Mouse (Mus musculus): ENCODE results near the gene Mum1. TPM values are rescaled to one million over a fixed set of nuclear protein-coding genes. Genes with fewer than 3 reads are reported as not detected.

The Mum1 gene
- total and polyA plus RNA-seq, 2 experiments: 7.1 to 10.1 TPM

DNA sequence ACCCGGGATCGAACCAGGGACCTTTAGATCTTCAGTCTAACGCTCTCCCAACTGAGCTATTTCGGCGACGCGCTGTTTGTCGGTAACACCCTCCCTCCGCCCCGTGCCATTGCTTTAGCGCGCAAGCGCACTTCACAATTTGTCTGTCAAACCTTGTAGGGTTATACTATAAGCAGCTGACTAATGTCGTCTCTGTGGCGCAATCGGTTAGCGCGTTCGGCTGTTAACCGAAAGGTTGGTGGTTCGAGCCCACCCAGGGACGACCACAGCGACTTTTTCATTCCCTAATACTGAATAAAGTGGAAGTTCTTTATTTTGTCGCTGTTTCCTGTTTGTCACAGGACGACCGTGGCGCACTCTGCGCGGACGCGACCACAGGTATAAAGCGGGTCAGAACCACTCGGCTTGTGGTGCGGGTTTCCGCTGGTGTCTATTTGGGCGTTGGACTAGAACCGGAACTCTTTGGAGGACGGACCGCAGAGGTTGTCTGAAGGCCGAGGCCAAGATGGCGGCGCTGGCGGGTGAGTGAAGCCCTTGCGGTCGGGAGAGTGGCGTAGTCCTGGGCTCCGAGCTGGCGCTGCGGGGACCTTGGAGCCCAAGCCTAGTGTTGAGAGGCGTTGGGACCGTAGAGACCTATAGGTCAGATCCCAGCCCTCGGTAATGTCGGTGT is 22.9 kb downstream of the Mum1 start, which contains the start of gene Ndufs7:
TSS of gene Ndufs7 (plus strand) at position 151 of the 670 bp plus-strand sequence.
- peaks cover 24% of the 10 kb centered on the region for H3K4me1 ChIP-seq (ENCODE audit: control insufficient read depth, insufficient read depth, low read length)
- peak within 1 kb of the TSS; percentile 95 for H3K27ac ChIP-seq (replicated peaks; ENCODE audit: insufficient read depth, low read depth, low read length)
- no peaks in the 10 kb centered on the region for H3K27me3 ChIP-seq (ENCODE audit: control insufficient read depth, insufficient read depth, low read length)
- peaks cover 16% of the 10 kb centered on the region; the same call in 1 of the 2 replicates for H3K79me2 ChIP-seq (ENCODE audit: control insufficient read depth, insufficient read depth, low read length)
- H3K4me3 ChIP-seq (ENCODE audit: insufficient read depth, low read depth, low read length): peak within 1 kb of the TSS; percentile 89
- peak; percentile 89 for DNase-seq (ENCODE audit: extremely low read depth, low read depth, low spot score)
- WGBS: under 1% methylated on average over 53 of the region's 53 CpGs
- H3K9ac ChIP-seq (ENCODE audit: low read depth, low read length): peak within 1 kb of the TSS; percentile 94
- TF ChIP-seq POLR2A (IDR thresholded peaks at IDR 0.05; ENCODE audit: extremely low read depth, insufficient read depth, low read length): peak; percentile 93
- TF ChIP-seq CTCF (IDR thresholded peaks at IDR 0.05; ENCODE audit: low read depth, low read length): no peak
- no peaks in the 10 kb centered on the region; the same call in 1 of the 2 replicates for H3K36me3 ChIP-seq (ENCODE audit: control insufficient read depth, insufficient read depth, low read length)

DNA sequence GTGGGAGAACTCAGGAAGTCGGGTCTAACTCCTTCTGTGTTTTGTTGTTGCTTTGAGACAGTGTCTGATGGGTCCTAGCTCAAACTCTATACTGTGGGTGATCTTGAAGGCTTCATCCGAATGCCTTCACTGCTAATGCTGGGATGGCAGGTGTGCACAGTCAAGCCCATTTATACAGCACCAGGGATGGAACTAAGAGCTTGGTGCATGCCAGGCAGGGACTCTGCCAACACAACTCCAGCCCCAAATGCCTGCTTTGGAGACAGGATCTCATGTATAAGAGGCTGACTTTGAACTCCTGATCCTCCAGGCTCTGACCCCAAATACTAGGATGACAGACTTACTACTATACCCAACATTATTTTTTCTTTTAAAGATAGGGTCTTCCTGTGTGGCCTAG is 23.8 kb downstream of the Mum1 start:
- peaks cover 16% of the 10 kb centered on the region; the same call in 1 of the 2 replicates for H3K79me2 ChIP-seq (ENCODE audit: control insufficient read depth, insufficient read depth, low read length)
- H3K27ac ChIP-seq (replicated peaks; ENCODE audit: insufficient read depth, low read depth, low read length): peak overlapping the region; percentile 95
- DNase-seq (ENCODE audit: extremely low read depth, low read depth, low spot score): no peak
- H3K36me3 ChIP-seq (ENCODE audit: control insufficient read depth, insufficient read depth, low read length): no peaks in the 10 kb centered on the region; the same call in 1 of the 2 replicates
- peaks cover 33% of the 10 kb centered on the region for H3K4me1 ChIP-seq (ENCODE audit: control insufficient read depth, insufficient read depth, low read length)
- H3K4me3 ChIP-seq (ENCODE audit: insufficient read depth, low read depth, low read length): peak overlapping the region; percentile 89
- H3K9ac ChIP-seq (ENCODE audit: low read depth, low read length): peak overlapping the region; percentile 94
- no peaks in the 10 kb centered on the region for H3K27me3 ChIP-seq (ENCODE audit: control insufficient read depth, insufficient read depth, low read length)
- TF ChIP-seq CTCF (IDR thresholded peaks at IDR 0.05; ENCODE audit: low read depth, low read length) (no peak), POLR2A (IDR thresholded peaks at IDR 0.05; ENCODE audit: extremely low read depth, insufficient read depth, low read length) (no peak)
- WGBS: 24% methylated on average over 2 of the region's 2 CpGs

DNA sequence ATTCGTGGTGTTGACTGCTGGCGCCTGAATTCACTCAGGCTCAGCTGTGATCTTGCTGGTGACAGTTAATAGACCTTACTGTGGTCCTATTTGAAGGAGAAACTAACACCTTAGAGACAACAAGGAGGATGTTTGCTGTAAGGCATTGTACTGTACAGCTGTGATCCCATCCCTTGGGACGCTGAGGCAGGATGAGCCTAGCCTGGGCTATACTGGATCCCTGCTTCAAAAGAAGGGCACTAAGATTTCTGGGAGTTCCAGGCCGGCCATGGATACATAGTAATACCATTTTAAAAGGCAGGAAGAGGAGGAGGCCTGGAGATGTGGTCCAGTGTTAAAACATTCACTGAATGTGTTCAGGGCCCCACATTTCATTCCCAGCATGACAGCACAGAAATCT is 24.3 kb downstream of the Mum1 start:
- Histone ChIP-seq H3K9ac (ENCODE audit: low read depth, low read length) (peak overlapping the region; percentile 43), H3K36me3 (ENCODE audit: control insufficient read depth, insufficient read depth, low read length) (no peaks in the 10 kb centered on the region; the same call in 1 of the 2 replicates), H3K4me3 (ENCODE audit: insufficient read depth, low read depth, low read length) (no peak overlapping the region), H3K4me1 (ENCODE audit: control insufficient read depth, insufficient read depth, low read length) (peaks cover 35% of the 10 kb centered on the region), H3K79me2 (ENCODE audit: control insufficient read depth, insufficient read depth, low read length) (peaks cover 16% of the 10 kb centered on the region; the same call in 1 of the 2 replicates), H3K27ac (replicated peaks; ENCODE audit: insufficient read depth, low read depth, low read length) (peak overlapping the region; percentile 52), H3K27me3 (ENCODE audit: control insufficient read depth, insufficient read depth, low read length) (no peaks in the 10 kb centered on the region)
- WGBS: 75% methylated on average over 4 of the region's 4 CpGs
- TF ChIP-seq POLR2A (IDR thresholded peaks at IDR 0.05; ENCODE audit: extremely low read depth, insufficient read depth, low read length) (no peak), CTCF (IDR thresholded peaks at IDR 0.05; ENCODE audit: low read depth, low read length) (no peak)
- DNase-seq (ENCODE audit: extremely low read depth, low read depth, low spot score): no peak

DNA sequence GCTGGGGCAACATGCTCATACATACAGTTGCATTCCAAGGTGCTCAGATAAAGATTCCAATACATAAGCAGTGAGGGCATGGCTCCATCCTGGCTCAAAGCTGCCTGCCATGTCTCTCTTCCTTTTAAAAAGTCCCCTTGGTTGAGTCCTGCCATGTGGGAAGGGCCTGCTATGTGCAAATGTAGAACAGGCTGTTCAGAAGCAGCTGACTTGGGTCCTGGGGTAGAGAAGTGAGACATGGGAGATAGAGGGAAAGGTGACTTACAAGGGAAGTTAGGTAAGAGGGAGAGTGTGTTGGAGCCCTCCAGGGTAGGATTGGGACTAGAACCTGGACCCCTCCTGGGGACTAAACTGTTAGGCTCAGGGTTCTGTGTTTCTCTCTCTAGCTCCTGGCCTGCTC is 25.8 kb downstream of the Mum1 start:
- H3K36me3 ChIP-seq (ENCODE audit: control insufficient read depth, insufficient read depth, low read length): no peaks in the 10 kb centered on the region; the same call in 1 of the 2 replicates
- peaks cover 36% of the 10 kb centered on the region for H3K4me1 ChIP-seq (ENCODE audit: control insufficient read depth, insufficient read depth, low read length)
- H3K79me2 ChIP-seq (ENCODE audit: control insufficient read depth, insufficient read depth, low read length): peaks cover 16% of the 10 kb centered on the region; the same call in 1 of the 2 replicates
- DNase-seq (ENCODE audit: extremely low read depth, low read depth, low spot score): no peak
- H3K9ac ChIP-seq (ENCODE audit: low read depth, low read length): no peak overlapping the region
- H3K27ac ChIP-seq (replicated peaks; ENCODE audit: insufficient read depth, low read depth, low read length): no peak overlapping the region
- TF ChIP-seq POLR2A (IDR thresholded peaks at IDR 0.05; ENCODE audit: extremely low read depth, insufficient read depth, low read length) (no peak), CTCF (IDR thresholded peaks at IDR 0.05; ENCODE audit: low read depth, low read length) (no peak)
- H3K4me3 ChIP-seq (ENCODE audit: insufficient read depth, low read depth, low read length): no peak overlapping the region
- H3K27me3 ChIP-seq (ENCODE audit: control insufficient read depth, insufficient read depth, low read length): no peaks in the 10 kb centered on the region

DNA sequence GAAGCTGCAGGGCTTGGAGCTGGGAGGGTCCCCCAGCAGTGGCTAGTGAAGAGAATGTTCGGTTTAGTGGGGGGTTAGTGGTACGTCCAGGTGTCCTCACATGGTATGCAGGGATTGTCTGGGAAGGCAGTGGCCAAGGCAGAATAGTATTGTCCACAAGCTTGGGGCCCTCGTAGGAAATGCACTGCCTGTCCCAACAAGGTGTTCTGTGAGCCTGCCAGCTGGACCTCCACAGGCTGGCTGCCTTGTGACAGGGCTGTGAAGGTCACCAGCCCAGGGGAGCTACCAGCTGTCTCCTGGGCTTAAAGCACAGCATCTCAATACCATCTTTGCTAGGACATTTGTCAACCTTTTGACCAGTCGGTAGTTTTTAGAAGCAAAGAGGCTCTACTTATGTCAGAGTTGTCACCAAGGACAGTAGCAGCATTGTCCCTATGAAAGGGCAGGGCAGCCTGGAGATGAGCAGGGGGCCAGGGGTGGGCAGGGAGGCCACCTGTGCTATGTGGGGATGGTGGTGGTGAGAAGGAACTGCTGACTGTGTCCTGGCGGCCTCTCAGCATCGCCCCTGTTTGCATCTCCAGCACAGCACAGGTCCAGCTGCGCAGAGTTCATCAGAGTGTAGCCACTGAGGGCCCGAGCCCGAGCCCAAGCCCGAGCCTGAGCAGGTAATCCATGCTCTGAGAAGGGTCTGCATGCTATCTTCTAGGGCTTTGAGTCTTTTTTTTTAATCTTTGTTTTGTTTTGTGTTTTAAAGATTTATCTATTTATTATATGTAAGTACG is 26.4 kb downstream of the Mum1 start:
- 87% methylated on average over 11 of the region's 11 CpGs for WGBS
- Histone ChIP-seq H3K4me1 (ENCODE audit: control insufficient read depth, insufficient read depth, low read length) (peaks cover 36% of the 10 kb centered on the region), H3K79me2 (ENCODE audit: control insufficient read depth, insufficient read depth, low read length) (peaks cover 16% of the 10 kb centered on the region; the same call in 1 of the 2 replicates), H3K9ac (ENCODE audit: low read depth, low read length) (no peak overlapping the region), H3K27me3 (ENCODE audit: control insufficient read depth, insufficient read depth, low read length) (no peaks in the 10 kb centered on the region), H3K4me3 (ENCODE audit: insufficient read depth, low read depth, low read length) (no peak overlapping the region), H3K36me3 (ENCODE audit: control insufficient read depth, insufficient read depth, low read length) (no peaks in the 10 kb centered on the region; the same call in 1 of the 2 replicates), H3K27ac (replicated peaks; ENCODE audit: insufficient read depth, low read depth, low read length) (no peak overlapping the region)
- DNase-seq (ENCODE audit: extremely low read depth, low read depth, low spot score): no peak
- TF ChIP-seq CTCF (IDR thresholded peaks at IDR 0.05; ENCODE audit: low read depth, low read length) (no peak), POLR2A (IDR thresholded peaks at IDR 0.05; ENCODE audit: extremely low read depth, insufficient read depth, low read length) (no peak)
